Mouse (Mus musculus) bone marrow, adult 2 months (tissue): Measurements from ENCODE around the gene Eif4e.

Experiments used
- CTCF ChIP-seq: fragments of 200-500 bp; IDR thresholded peaks from 2 replicates; pipeline ENCODE4 v1.5.1; 2011; ENCODE audit warnings: low read length, control low read depth; ENCODE audit not compliant: control insufficient read depth, insufficient read depth
- POLR2A ChIP-seq: fragments of 200-500 bp; IDR thresholded peaks from 2 replicates; pipeline ENCODE4 v1.6.1; 2011; ENCODE audit warnings: low read depth, mild to moderate bottlenecking, control low read depth, low read length, borderline replicate concordance; ENCODE audit not compliant: control insufficient read depth

DNA sequence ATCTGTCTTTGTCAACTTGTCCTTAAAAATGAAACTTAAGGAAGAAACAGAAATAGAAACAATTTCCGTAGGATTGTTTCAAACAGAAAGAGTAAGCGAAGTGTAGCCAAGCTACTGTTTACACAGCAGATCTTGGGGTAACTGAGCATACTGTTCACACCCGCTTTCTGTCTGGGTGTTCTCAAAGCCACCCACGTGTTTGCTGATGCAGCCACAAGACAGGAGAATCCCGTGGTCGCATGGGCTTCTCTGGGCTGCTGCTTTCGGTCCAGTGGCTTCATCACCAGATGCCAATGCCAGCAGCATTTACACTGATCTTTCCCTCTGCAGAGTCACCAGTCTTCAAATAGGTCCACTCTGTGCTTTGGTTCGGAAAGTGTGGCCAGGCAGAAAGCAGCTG is 79.2 kb downstream of the Eif4e start:
- TF ChIP-seq CTCF, result no peak
- TF ChIP-seq POLR2A, result no peak
